Mouse (Mus musculus) macrophage (primary cell): ENCODE data around the gene Pld3. TPM values are rescaled to one million over a fixed set of nuclear protein-coding genes. Genes with fewer than 3 reads are reported as not detected.
A peak's percentile ranks its signal among the peaks of the same experiment; 100 is the strongest.

ENCODE experiments used
- H3K27ac ChIP-seq: fragments of 350-480 bp; formaldehyde crosslinking; 2 replicates; pipeline ENCODE4 v1.9.0; 2021
- H3K36me3 ChIP-seq: fragments of 350-480 bp; formaldehyde crosslinking; 2 replicates; pipeline ENCODE4 v1.9.0; 2021; ENCODE audit errors: inconsistent target
- H3K4me3 ChIP-seq: fragments of 350-480 bp; formaldehyde crosslinking; 2 replicates; pipeline ENCODE4 v1.9.0; 2021; ENCODE audit errors: inconsistent target
- H3K79me2 ChIP-seq: fragments of 350-480 bp; formaldehyde crosslinking; 2 replicates; pipeline ENCODE4 v1.9.0; 2021; ENCODE audit errors: inconsistent target
- WGBS: methylation state at CpG from one replicate; pipeline ENCODE4 v1.1.7; 2026; ENCODE audit warnings: inconsistent platforms; ENCODE audit not compliant: missing documents; 5-methylcytosine and 5-hydroxymethylcytosine counted together
- polyA plus RNA-seq: library from polyadenylated mRNA; stranded (reverse); fragments of 250-400 nt; gene quantifications from 3 replicates; pipeline ENCODE4 v1.2.4, GENCODE M21; 2018; ENCODE audit warnings: inconsistent platforms
- total RNA-seq, 78 experiments: library from RNA; depleted of rRNA; stranded (reverse); fragments of 250-400 nt; gene quantifications; 1 replicate in 9 of 78; 2 replicates in 24 of 78; 3 replicates in 43 of 78; 4 replicates in 2 of 78; pipeline ENCODE4 v1.2.4; 2018; ENCODE audit warnings: inconsistent platforms in 56 of 78

Pld3 gene
- total RNA-seq (2018; cell fraction: chromatin; rRNA removed): 100 to 1,000 TPM in 8 of 26 experiments, 10 to 100 TPM in 18; 28.2 to 280 (median 84.8) TPM
- 1,000 to 10,000 TPM in 13 of 26 experiments, 100 to 1,000 TPM in 13; 457 to 1,682 (median 872) TPM for total RNA-seq (2018; cell fraction: cytosol; rRNA removed)
- total RNA-seq (2018; cell fraction: nucleus; rRNA removed): 1,000 to 10,000 TPM in 7 of 26 experiments, 100 to 1,000 TPM in 19; 221 to 1,721 (median 759) TPM
- polyA plus RNA-seq: 1,098 to 2,092 TPM (median 1,493 TPM) in 3 replicates

GRCm38 (mm10) chr7:27552931-27553513 lies at the start of gene Pld3, which contains the start of gene 2310022A10Rik:
Gene Pld3, minus strand, starts transcription at chr7:27553218.
Gene 2310022A10Rik, plus strand, starts transcription at chr7:27553233.
- H3K36me3 ChIP-seq: peaks cover 11% of the 10 kb centered on the region; the same call in 1 of the 2 replicates
- peaks cover 37% of the 10 kb centered on the region for H3K79me2 ChIP-seq
- H3K27ac ChIP-seq: peak within 1 kb of the TSS; percentile 89
- WGBS: under 1% methylated on average over 38 of the region's 41 CpGs
- H3K4me3 ChIP-seq: peak within 1 kb of the TSS; percentile 92

DNA sequence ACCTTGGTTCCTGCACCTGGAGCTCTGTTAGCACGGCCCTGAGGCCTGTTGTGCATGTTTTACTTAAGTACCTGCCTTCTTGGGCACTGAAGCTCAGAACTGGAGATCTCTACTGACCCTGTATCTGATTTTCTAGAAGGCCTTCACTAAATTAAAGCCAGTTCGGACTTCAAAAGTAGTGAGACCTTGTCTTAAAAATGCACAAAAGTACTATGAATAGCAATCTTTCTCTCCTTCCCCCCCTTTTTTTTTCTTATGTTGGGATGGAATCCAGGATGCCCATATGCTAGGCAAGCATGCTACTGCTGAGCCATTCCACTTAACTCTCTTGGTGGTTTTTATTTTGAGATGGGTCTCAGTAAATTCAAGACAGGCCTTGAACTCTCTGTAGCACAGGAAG lies 49.1 kb upstream of the Pld3 start:
- H3K27ac ChIP-seq: peak overlapping the region; percentile 73
- 93% methylated on average over 2 of the region's 2 CpGs for WGBS

GRCm38 (mm10) chr7:27601628-27602027 lies 48.6 kb upstream of the Pld3 start:
- 82% methylated on average over 4 of the region's 4 CpGs for WGBS
- no peak overlapping the region for H3K4me3 ChIP-seq
- H3K79me2 ChIP-seq: peaks cover 93% of the 10 kb centered on the region
- no peak overlapping the region for H3K27ac ChIP-seq
- H3K36me3 ChIP-seq: no peaks in the 10 kb centered on the region

More for the DNA sequence above, 49.1 kb upstream of the Pld3 start:
- Histone ChIP-seq H3K79me2 (peaks cover 93% of the 10 kb centered on the region), H3K4me3 (no peak overlapping the region), H3K36me3 (no peaks in the 10 kb centered on the region)

- H3K27ac ChIP-seq: no peak overlapping the region
- H3K4me3 ChIP-seq: no peak overlapping the region
- 89% methylated on average over 6 of the region's 7 CpGs for WGBS
- H3K79me2 ChIP-seq: peaks cover 100% of the 10 kb centered on the region
- H3K36me3 ChIP-seq: no peaks in the 10 kb centered on the region
Observed at GRCm38 (mm10) chr7:27598053-27598452, 45.0 kb upstream of the Pld3 start.

DNA sequence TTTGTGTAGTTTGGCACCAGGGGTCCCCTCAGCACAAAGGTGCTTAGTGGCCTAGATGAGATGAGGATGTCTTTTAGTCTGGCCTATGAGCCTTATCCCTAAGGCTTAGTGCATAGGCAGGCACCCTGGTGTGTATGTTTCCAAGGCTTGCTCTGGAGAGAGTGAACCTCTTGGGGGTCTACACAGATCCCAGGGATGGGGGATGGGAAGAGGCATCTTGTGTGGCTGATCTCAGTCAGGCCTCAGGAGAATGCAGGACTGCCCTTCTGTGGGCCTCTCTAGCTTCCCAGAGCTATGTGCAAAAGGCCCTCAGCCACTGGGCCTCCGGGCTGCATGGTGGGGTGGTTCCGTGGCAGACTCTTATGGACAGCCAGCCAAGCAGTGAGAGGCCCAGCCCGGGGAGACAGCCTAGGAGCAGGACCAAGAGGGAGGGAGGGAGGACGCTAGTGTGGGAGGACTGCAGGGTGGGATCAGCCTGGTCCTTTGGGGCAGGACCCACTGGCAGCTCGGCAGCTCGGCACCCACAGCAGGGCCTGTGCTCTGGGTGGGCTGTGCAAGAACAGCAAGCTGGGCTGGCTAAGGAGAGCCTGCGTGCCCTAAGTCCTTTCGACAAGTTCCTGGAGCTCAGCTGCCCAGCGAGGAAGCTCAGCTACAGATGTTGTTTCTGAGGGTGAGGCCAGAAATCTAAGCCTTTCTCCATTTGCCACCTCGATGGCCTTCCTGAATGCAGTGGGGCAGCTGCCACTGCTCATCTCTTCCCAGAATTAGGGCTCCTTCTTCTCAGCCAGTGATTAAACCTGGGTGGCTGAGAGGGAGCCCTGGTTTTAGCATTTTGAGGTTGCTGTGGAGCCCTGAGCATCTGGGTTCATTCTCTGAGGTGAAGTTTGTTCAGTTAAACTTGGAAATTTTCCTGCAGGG lies 43.8 kb upstream of the Pld3 start:
- Histone ChIP-seq H3K27ac (no peak overlapping the region), H3K4me3 (no peak overlapping the region), H3K36me3 (no peaks in the 10 kb centered on the region), H3K79me2 (peaks cover 100% of the 10 kb centered on the region)
- 63% methylated on average over 10 of the region's 10 CpGs for WGBS

DNA sequence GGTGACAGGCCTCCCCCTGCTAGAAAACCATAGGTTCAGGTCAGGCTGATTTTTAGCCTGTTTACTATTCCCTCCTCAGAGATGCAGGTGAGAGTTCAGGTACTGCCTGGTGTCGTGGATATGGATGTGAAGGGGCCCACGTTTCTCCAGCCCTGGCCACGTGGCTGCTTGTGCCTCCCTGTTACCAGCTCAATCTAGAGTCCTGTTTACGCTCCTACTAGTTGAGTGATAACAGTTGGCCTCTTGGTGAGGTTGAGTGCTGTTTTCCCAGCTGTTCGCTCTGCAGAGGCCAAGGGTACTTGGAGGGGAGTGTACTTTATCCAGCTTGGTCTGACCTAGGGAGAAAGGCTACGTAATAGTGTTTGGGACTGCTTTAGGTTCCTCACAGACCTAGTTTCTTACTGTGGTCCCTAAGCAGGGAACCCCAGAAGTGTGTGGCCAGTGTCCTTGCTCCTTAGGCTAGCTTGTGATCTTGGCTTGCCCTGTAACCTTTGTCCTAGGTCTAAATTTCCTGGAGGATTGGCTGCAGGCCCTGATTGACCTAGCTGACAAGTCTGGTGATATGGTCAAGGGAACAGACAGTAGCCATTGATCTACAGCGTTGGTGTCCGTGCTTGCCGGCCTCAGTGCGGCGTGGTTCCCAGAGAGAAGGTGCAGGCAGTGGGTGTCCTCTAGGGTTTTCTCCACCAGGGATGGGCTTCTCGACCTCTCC lies 40.1 kb upstream of the Pld3 start:
- Histone ChIP-seq H3K27ac (no peak overlapping the region), H3K79me2 (peaks cover 62% of the 10 kb centered on the region), H3K4me3 (peak overlapping the region; percentile 78), H3K36me3 (no peaks in the 10 kb centered on the region)
- 84% methylated on average over 11 of the region's 12 CpGs for WGBS

GRCm38 (mm10) chr7:27592217-27592929 lies 39.4 kb upstream of the Pld3 start:
- 4% methylated on average over 17 of the region's 17 CpGs for WGBS

GRCm38 (mm10) chr7:27591266-27592216 lies 38.5 kb upstream of the Pld3 start, which contains the start of gene Akt2:
Gene Akt2, plus strand, starts transcription at chr7:27591552.
- H3K79me2 ChIP-seq: peaks cover 47% of the 10 kb centered on the region
- no peaks in the 10 kb centered on the region for H3K36me3 ChIP-seq
- peak within 1 kb of the TSS; percentile 78 for H3K4me3 ChIP-seq
- peak within 1 kb of the TSS; percentile 71 for H3K27ac ChIP-seq
- under 1% methylated on average over 55 of the region's 71 CpGs for WGBS

More at GRCm38 (mm10) chr7:27592217-27592929, 39.4 kb upstream of the Pld3 start:
- Histone ChIP-seq H3K4me3 (peak overlapping the region; percentile 78), H3K27ac (peak overlapping the region; percentile 65), H3K79me2 (peaks cover 55% of the 10 kb centered on the region), H3K36me3 (no peaks in the 10 kb centered on the region)

GRCm38 (mm10) chr7:27590566-27591213 lies 37.7 kb upstream of the Pld3 start:
- H3K79me2 ChIP-seq: peaks cover 38% of the 10 kb centered on the region
- H3K27ac ChIP-seq: peak overlapping the region; percentile 71
- 65% methylated on average over 4 of the region's 4 CpGs for WGBS
- H3K4me3 ChIP-seq: peak overlapping the region; percentile 24
- H3K36me3 ChIP-seq: no peaks in the 10 kb centered on the region

DNA sequence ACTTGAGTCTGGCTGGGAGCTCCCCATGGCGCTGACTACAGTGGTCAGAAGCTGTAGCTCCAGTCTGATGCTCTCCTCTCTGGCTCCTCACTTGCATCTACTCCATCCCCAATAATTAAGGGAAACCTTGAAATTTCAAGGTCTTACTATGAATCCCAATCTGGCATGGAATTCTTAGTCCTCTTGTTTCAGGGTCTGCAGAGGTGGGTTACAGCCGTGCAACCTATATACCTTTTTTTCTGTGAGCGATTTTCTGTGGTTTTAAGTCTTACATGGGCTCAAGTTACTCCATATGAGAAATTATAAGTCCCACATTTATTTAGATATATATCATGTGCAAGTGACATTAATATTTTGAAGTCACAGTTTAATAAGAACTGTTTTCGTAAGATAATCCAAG lies 37.1 kb upstream of the Pld3 start:
- Histone ChIP-seq H3K36me3 (no peaks in the 10 kb centered on the region), H3K79me2 (peaks cover 32% of the 10 kb centered on the region), H3K27ac (no peak overlapping the region), H3K4me3 (no peak overlapping the region)
- 95% methylated on average over 4 of the region's 4 CpGs for WGBS

GRCm38 (mm10) chr7:27587741-27588140 lies 34.7 kb upstream of the Pld3 start:
- no peak overlapping the region for H3K4me3 ChIP-seq
- no peak overlapping the region for H3K27ac ChIP-seq
- H3K36me3 ChIP-seq: peaks cover 14% of the 10 kb centered on the region; the same call in 1 of the 2 replicates
- peaks cover 9% of the 10 kb centered on the region for H3K79me2 ChIP-seq
- WGBS: 88% methylated on average over 2 of the region's 2 CpGs

GRCm38 (mm10) chr7:27586861-27587260 lies 33.8 kb upstream of the Pld3 start:
- H3K36me3 ChIP-seq: peaks cover 23% of the 10 kb centered on the region; the same call in 1 of the 2 replicates
- peaks cover 3% of the 10 kb centered on the region; the same call in 1 of the 2 replicates for H3K79me2 ChIP-seq
- WGBS: 81% methylated on average over 2 of the region's 2 CpGs

More at GRCm38 (mm10) chr7:27586861-27587260, 33.8 kb upstream of the Pld3 start:
- Histone ChIP-seq H3K4me3 (no peak overlapping the region), H3K27ac (no peak overlapping the region)
